Mouse (Mus musculus) cortical plate, adult 2 months (tissue): Measurements from ENCODE around the gene Msi2.

Experiments used
- CTCF ChIP-seq: fragments of 200-500 bp; IDR thresholded peaks from 2 replicates; pipeline ENCODE4 v1.5.1; 2011; ENCODE audit warnings: mild to moderate bottlenecking, control low read depth, low read length; ENCODE audit not compliant: insufficient read depth; ENCODE audit errors: extremely low read depth
- POLR2A ChIP-seq: fragments of 200-500 bp; IDR thresholded peaks from 2 replicates; pipeline ENCODE4 v1.6.1; 2011; ENCODE audit warnings: mild to moderate bottlenecking, low read length, control low read depth; ENCODE audit not compliant: insufficient read depth; ENCODE audit errors: extremely low read depth

- TF ChIP-seq CTCF (no peak), POLR2A (no peak)
Observed at GRCm38 (mm10) chr11:88701976-88702659, 16.2 kb downstream of the Msi2 start.
